ENCODE assay signal across 8 mouse cellular contexts in genomic region chr11:30985877-30986624, GRCm38 (mm10). TPM values are rescaled to one million over a fixed set of nuclear protein-coding genes. Genes with fewer than 3 reads are reported as not detected.
DNase-seq lines count a peak whose midpoint lies in the region; ATAC-seq and TF ChIP-seq lines count a peak whose summit lies in the region.

Chac2 (minus strand) TSS chr11:30986350.

- H3K27me3 ChIP-seq in megakaryocyte, embryonic 14.5 days (replicated peaks): no peaks in the 10 kb centered on the region

- peak; percentile 96 for ATAC-seq in activated CD4-positive, CD25-positive, alpha-beta regulatory T cell, adult 4 months

- peaks cover 18% of the 10 kb centered on the region for H3K36me3 ChIP-seq in megakaryocyte, embryonic 14.5 days (replicated peaks; ENCODE audit: low read length)

- H3K9me3 ChIP-seq in megakaryocyte, embryonic 14.5 days: no peaks in the 10 kb centered on the region

- H3K4me1 ChIP-seq in cortical plate, adult 2 months (ENCODE audit: control insufficient read depth, insufficient read depth, low read length): peaks cover 2% of the 10 kb centered on the region; the same call in 1 of the 2 replicates
- peaks cover 4% of the 10 kb centered on the region; the same call in 1 of the 2 replicates for H3K4me1 ChIP-seq in megakaryocyte, embryonic 14.5 days

- peak; percentile 74 for TF ChIP-seq POLR2A in cortical plate, adult 2 months (IDR thresholded peaks at IDR 0.05; ENCODE audit: extremely low read depth, insufficient read depth, low read length)

- peak; percentile 77 to 87 for DNase-seq in gastrocnemius, adult 8-10 months (ENCODE audit: low spot score in 2 of 2)
- DNase-seq in hindlimb bud, embryonic 11.5 days (ENCODE audit: extremely low spot score, low read depth, low spot score): peak; percentile 60
- peak; percentile 72 to 83 for DNase-seq in left cerebral cortex, adult 8-10 months (ENCODE audit: low spot score in 2 of 2)
- DNase-seq in right cerebral cortex, postnatal 10 days (ENCODE audit: low spot score in 2 of 2): peak; percentile 93 to 94
- peak; percentile 69 for DNase-seq in urinary bladder, postnatal 25 days (ENCODE audit: low spot score)

- no peak for TF ChIP-seq CTCF in cortical plate, adult 2 months (IDR thresholded peaks at IDR 0.05; ENCODE audit: extremely low read depth, insufficient read depth, low read length)

- H3K27ac ChIP-seq in cortical plate, adult 2 months (ENCODE audit: insufficient read depth, low read length): peak within 1 kb of the TSS; percentile 71

- peak within 1 kb of the TSS; percentile 92 for H3K4me3 ChIP-seq in cortical plate, adult 2 months (ENCODE audit: insufficient read depth, low read length)
- peak within 1 kb of the TSS; percentile 96 for H3K4me3 ChIP-seq in megakaryocyte, embryonic 14.5 days (replicated peaks)

RNA-seq across cellular contexts. Expression of gene Chac2, which starts in this region (rescaled TPM):
- 10 to 100 TPM; 10.1 to 11.1 TPM for polyA plus RNA-seq in activated CD4-positive, CD25-positive, alpha-beta regulatory T cell, adult 4 months (2017; shearing (Covaris generic))
- polyA plus RNA-seq in cortical plate, adult 2 months (2012; rRNA removed): 10.1 and 10.2 TPM in 2 replicates
- total RNA-seq in gastrocnemius, adult 8-10 months (2022): 10 to 100 TPM; 19.1 to 23.2 (median 21.2) TPM
- total RNA-seq in left cerebral cortex, adult 8-10 months (2022): 10 to 100 TPM; 12.4 to 14.1 (median 13.3) TPM
- polyA plus RNA-seq in megakaryocyte, embryonic 14.5 days (2012; ENCODE audit: insufficient read depth, low replicate concordance): 4.4 TPM in 1 of 2 replicates, not detected in the other

Comparison
In these comparisons a context has a peak if more than half of its experiments do, and no peak if none do; other contexts are left out.
1. Peak in every context shown above with its lines: DNase-seq, ATAC-seq, H3K4me3 ChIP-seq and H3K27ac ChIP-seq.